Mouse (Mus musculus) kidney, postnatal 0 days (tissue): ENCODE data around the gene Tigd3. TPM values are rescaled to one million over a fixed set of nuclear protein-coding genes. Genes with fewer than 3 reads are reported as not detected.
A peak's percentile ranks its signal among the peaks of the same experiment; 100 is the strongest.

Experiments
- ATAC-seq: fragments of 200-750 bp; cut with Nextera tagmentation; replicated peaks from 2 replicates; pipeline ENCODE4 v1.8.0; 2017; ENCODE audit warnings: low read depth, moderate number of reproducible peaks, moderate TSS enrichment, moderate library complexity; ENCODE audit not compliant: low FRiP score
- DNase-seq: peaks from one replicate; pipeline ENCODE4 v3.0.0-alpha.2; 2016; ENCODE audit warnings: low spot score
- H3K27ac ChIP-seq: fragments of 300-500 bp; sonication (generic); 2 replicates; pipeline ENCODE4 v1.5.1; 2014; ENCODE audit warnings: mild to moderate bottlenecking
- H3K27me3 ChIP-seq: fragments of 300-500 bp; sonication (generic); 2 replicates; pipeline ENCODE4 v1.6.1; 2014; ENCODE audit warnings: low read length, mixed read lengths; ENCODE audit not compliant: insufficient read depth
- H3K36me3 ChIP-seq: fragments of 300-500 bp; sonication (generic); 2 replicates; pipeline ENCODE4 v1.6.1; 2014; ENCODE audit warnings: low read length, mixed read lengths; ENCODE audit not compliant: insufficient read depth
- H3K4me1 ChIP-seq: fragments of 300-500 bp; sonication (generic); replicated peaks from 2 replicates; pipeline ENCODE4 v1.6.1; 2014; ENCODE audit warnings: antibody characterized with exemption, low read length, mixed read lengths; ENCODE audit not compliant: insufficient read depth
- H3K4me2 ChIP-seq: fragments of 300-500 bp; sonication (generic); 2 replicates; pipeline ENCODE4 v1.6.1; 2014; ENCODE audit warnings: mild to moderate bottlenecking, low read length, moderate library complexity, mixed read lengths
- H3K4me3 ChIP-seq: fragments of 300-500 bp; sonication (generic); replicated peaks from 2 replicates; pipeline ENCODE4 v1.5.1; 2014; ENCODE audit warnings: low read depth, low read length
- H3K9ac ChIP-seq: fragments of 300-500 bp; sonication (generic); 2 replicates; pipeline ENCODE4 v1.6.1; 2014; ENCODE audit warnings: low read depth, low read length
- H3K9me3 ChIP-seq: fragments of 300-500 bp; sonication (generic); replicated peaks from 2 replicates; pipeline ENCODE4 v1.6.1; 2016; ENCODE audit warnings: low read length, inconsistent platforms, mixed read lengths
- CTCF ChIP-seq: IDR thresholded peaks from 2 replicates; pipeline ENCODE4 v1.5.1; 2016; ENCODE audit warnings: antibody characterized with exemption, low read depth, mild to moderate bottlenecking, moderate library complexity
- WGBS: fragments of 180-500 bp; shearing (Covaris S2); extraction: QIAGEN DNeasy Blood & Tissue Kit; methylation state at CpG from one replicate; pipeline ENCODE4 v1.1.7; 2014; 5-methylcytosine and 5-hydroxymethylcytosine counted together
- polyA plus RNA-seq: library from polyadenylated mRNA; unstranded; fragments of >200 nt; fragmentation: Nextera tagmentation; extraction: Ambion mirVana; gene quantifications from 2 replicates; pipeline ENCODE4 v1.2.1, GENCODE M21; 2015

The Tigd3 gene
- polyA plus RNA-seq, 1 experiment from 2014 or later = 2.9 TPM

- Histone ChIP-seq H3K9me3 (no peaks in the 10 kb centered on the region), H3K9ac (peak within 1 kb of the TSS; percentile 54), H3K27me3 (no peaks in the 10 kb centered on the region), H3K4me2 (peak within 1 kb of the TSS; percentile 37), H3K36me3 (peaks cover 8% of the 10 kb centered on the region; the same call in 1 of the 2 replicates), H3K4me3 (0 out of 2 replicates have a peak within 1 kb of the TSS, but pooled peaks have one; percentile 3), H3K27ac (peak within 1 kb of the TSS; percentile 92), H3K4me1 (peaks cover 24% of the 10 kb centered on the region)
- DNase-seq (peak; percentile 91), ATAC-seq (peak; percentile 71)
- peak; percentile 84 for TF ChIP-seq CTCF
- 33% methylated on average over 15 of the region's 15 CpGs for WGBS
These were observed 16.2 kb downstream of the Tigd3 start, which contains the start of gene Slc25a45 for GRCm38 (mm10) chr19:5877618-5878361. Gene Slc25a45, plus strand, starts transcription at chr19:5877808.

DNA sequence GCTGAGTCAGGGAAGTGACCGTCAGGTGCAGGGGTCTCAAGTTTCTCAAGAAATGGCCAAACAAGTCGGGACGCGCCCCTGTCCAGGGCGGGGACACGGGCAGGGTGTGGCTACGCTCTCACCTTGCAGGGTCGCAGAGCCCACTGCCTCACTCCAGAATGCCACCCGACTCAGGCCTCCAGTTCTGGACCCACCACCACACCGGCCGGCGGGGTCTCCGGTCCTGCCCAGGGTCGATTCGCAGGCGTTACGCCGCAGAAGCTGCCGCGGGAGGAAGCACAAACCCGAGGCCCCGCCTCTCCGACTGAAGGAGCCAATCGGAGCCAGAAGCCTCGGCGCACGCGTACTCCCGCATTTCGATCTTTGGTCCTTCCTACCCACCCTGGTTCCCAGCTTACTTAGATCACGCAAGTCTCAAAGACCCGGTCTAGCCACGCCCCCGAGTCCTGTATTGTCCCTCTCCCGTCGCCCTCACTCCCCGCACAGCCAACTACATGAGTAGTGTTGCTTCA lies 18.9 kb downstream of the Tigd3 start, which contains the start of gene Frmd8:
Gene Frmd8 (minus strand): TSS at position 306 of the 512 bp plus-strand sequence.
- WGBS = 0% methylated on average over 37 of the region's 37 CpGs
- H3K27me3 ChIP-seq = no peaks in the 10 kb centered on the region
- peak within 1 kb of the TSS; percentile 72 for H3K4me3 ChIP-seq
- no peaks in the 10 kb centered on the region for H3K9me3 ChIP-seq
- peaks cover 10% of the 10 kb centered on the region; the same call in 1 of the 2 replicates for H3K36me3 ChIP-seq
- peaks cover 33% of the 10 kb centered on the region for H3K4me1 ChIP-seq
- peak within 1 kb of the TSS; percentile 58; the same call in 1 of the 2 replicates for H3K27ac ChIP-seq
- ATAC-seq (peak; percentile 69), DNase-seq (peak; percentile 98)
- H3K4me2 ChIP-seq = peak within 1 kb of the TSS; percentile 80
- H3K9ac ChIP-seq = peak within 1 kb of the TSS; percentile 77
- no peak for TF ChIP-seq CTCF

GRCm38 (mm10) chr19:5874391-5874968 lies 19.5 kb downstream of the Tigd3 start:
- no peak for DNase-seq
- H3K4me3 ChIP-seq = peak overlapping the region; percentile 72
- peak overlapping the region; percentile 58; the same call in 1 of the 2 replicates for H3K27ac ChIP-seq
- no peak for TF ChIP-seq CTCF
- peaks cover 10% of the 10 kb centered on the region; the same call in 1 of the 2 replicates for H3K36me3 ChIP-seq
- H3K9ac ChIP-seq = peak overlapping the region; percentile 77
- no peaks in the 10 kb centered on the region for H3K9me3 ChIP-seq
- 6% methylated on average over 13 of the region's 13 CpGs for WGBS
- H3K4me1 ChIP-seq = peaks cover 33% of the 10 kb centered on the region
- peak overlapping the region; percentile 80 for H3K4me2 ChIP-seq
- no peaks in the 10 kb centered on the region for H3K27me3 ChIP-seq
- no peak for ATAC-seq

- Histone ChIP-seq H3K36me3 (peaks cover 17% of the 10 kb centered on the region; the same call in 1 of the 2 replicates), H3K9me3 (no peaks in the 10 kb centered on the region), H3K27me3 (no peaks in the 10 kb centered on the region), H3K4me1 (peaks cover 33% of the 10 kb centered on the region), H3K9ac (peak overlapping the region; percentile 77; the same call in 1 of the 2 replicates), H3K4me2 (no peak overlapping the region), H3K4me3 (no peak overlapping the region), H3K27ac (no peak overlapping the region)
- WGBS = 83% methylated on average over 19 of the region's 19 CpGs
- ATAC-seq (no peak), DNase-seq (no peak)
- no peak for TF ChIP-seq CTCF
These were observed 20.9 kb downstream of the Tigd3 start for GRCm38 (mm10) chr19:5872931-5873556.

GRCm38 (mm10) chr19:5872528-5872927 lies 21.4 kb downstream of the Tigd3 start:
- TF ChIP-seq CTCF = no peak
- no peak overlapping the region for H3K4me3 ChIP-seq
- WGBS = 87% methylated on average over 4 of the region's 4 CpGs
- ATAC-seq (no peak), DNase-seq (no peak)
- H3K36me3 ChIP-seq = peaks cover 20% of the 10 kb centered on the region; the same call in 1 of the 2 replicates
- no peak overlapping the region for H3K4me2 ChIP-seq
- no peaks in the 10 kb centered on the region for H3K9me3 ChIP-seq
- H3K27ac ChIP-seq = no peak overlapping the region
- no peaks in the 10 kb centered on the region for H3K27me3 ChIP-seq
- no peak overlapping the region for H3K9ac ChIP-seq
- H3K4me1 ChIP-seq = peaks cover 29% of the 10 kb centered on the region

GRCm38 (mm10) chr19:5871683-5872082 lies 22.3 kb downstream of the Tigd3 start:
- WGBS = 45% methylated on average over 6 of the region's 6 CpGs
- Histone ChIP-seq H3K4me1 (peaks cover 23% of the 10 kb centered on the region), H3K27ac (peak overlapping the region; percentile 81), H3K4me3 (no peak overlapping the region), H3K27me3 (no peaks in the 10 kb centered on the region), H3K9ac (0 out of 2 replicates have a peak overlapping the region, but pooled peaks have one; percentile 46), H3K9me3 (no peaks in the 10 kb centered on the region), H3K4me2 (peak overlapping the region; percentile 32), H3K36me3 (peaks cover 27% of the 10 kb centered on the region)
- TF ChIP-seq CTCF = no peak
- ATAC-seq (no peak), DNase-seq (no peak)
